Mouse (Mus musculus) hindbrain, embryonic 11.5 days (tissue): ENCODE data around the gene Zhx3. TPM values are rescaled to one million over a fixed set of nuclear protein-coding genes. Genes with fewer than 3 reads are reported as not detected.

ENCODE experiments used
- ATAC-seq: fragments of 200-750 bp; cut with Nextera tagmentation; 2 replicates; pipeline ENCODE4 v1.8.0; 2017; ENCODE audit warnings: mild to moderate bottlenecking, moderate TSS enrichment, moderate library complexity; ENCODE audit not compliant: low FRiP score
- DNase-seq: peaks from one replicate; pipeline ENCODE4 v3.0.0-alpha.2; 2015; ENCODE audit warnings: low spot score
- H3K27ac ChIP-seq: fragments of 300-500 bp; sonication (generic); 2 replicates; pipeline ENCODE4 v1.5.1; 2014; ENCODE audit warnings: mild to moderate bottlenecking, low read depth, low read length
- H3K27me3 ChIP-seq: fragments of 300-500 bp; sonication (generic); 2 replicates; pipeline ENCODE4 v1.6.1; 2014; ENCODE audit warnings: mild to moderate bottlenecking, low read length, moderate library complexity, mixed read lengths; ENCODE audit not compliant: control insufficient read depth, insufficient read depth
- H3K36me3 ChIP-seq: fragments of 300-500 bp; sonication (generic); 2 replicates; pipeline ENCODE4 v1.6.1; 2014; ENCODE audit warnings: mild to moderate bottlenecking, low read length, moderate library complexity, mixed read lengths; ENCODE audit not compliant: control insufficient read depth, insufficient read depth
- H3K4me1 ChIP-seq: fragments of 300-500 bp; sonication (generic); replicated peaks from 2 replicates; pipeline ENCODE4 v1.6.1; 2014; ENCODE audit warnings: low read length, mixed read lengths; ENCODE audit not compliant: control insufficient read depth, insufficient read depth
- H3K4me2 ChIP-seq: fragments of 300-500 bp; sonication (generic); replicated peaks from 2 replicates; pipeline ENCODE4 v1.6.1; 2014; ENCODE audit warnings: mild to moderate bottlenecking, low read depth, low read length
- H3K4me3 ChIP-seq: fragments of 300-500 bp; sonication (generic); 2 replicates; pipeline ENCODE4 v1.5.1; 2014; ENCODE audit warnings: low read depth, low read length
- H3K9ac ChIP-seq: fragments of 300-500 bp; sonication (generic); 2 replicates; pipeline ENCODE4 v1.6.1; 2014; ENCODE audit warnings: low read depth, low read length
- H3K9me3 ChIP-seq: fragments of 300-500 bp; sonication (generic); 2 replicates; pipeline ENCODE4 v1.6.1; 2016; ENCODE audit warnings: low read length; ENCODE audit not compliant: control insufficient read depth
- WGBS: fragments of 180-500 bp; shearing (Covaris S2); extraction: QIAGEN DNeasy Blood & Tissue Kit; methylation state at CpG from one replicate; pipeline ENCODE4 v1.1.7; 2014; 5-methylcytosine and 5-hydroxymethylcytosine counted together
- polyA plus RNA-seq: library from polyadenylated mRNA; unstranded; fragments of >200 nt; fragmentation: Nextera tagmentation; extraction: Ambion mirVana; gene quantifications from 2 replicates; pipeline ENCODE4 v1.2.1, GENCODE M21; 2014

The Zhx3 gene
- polyA plus RNA-seq, 1 experiment from 2014 or later, result 11.0 TPM

DNA sequence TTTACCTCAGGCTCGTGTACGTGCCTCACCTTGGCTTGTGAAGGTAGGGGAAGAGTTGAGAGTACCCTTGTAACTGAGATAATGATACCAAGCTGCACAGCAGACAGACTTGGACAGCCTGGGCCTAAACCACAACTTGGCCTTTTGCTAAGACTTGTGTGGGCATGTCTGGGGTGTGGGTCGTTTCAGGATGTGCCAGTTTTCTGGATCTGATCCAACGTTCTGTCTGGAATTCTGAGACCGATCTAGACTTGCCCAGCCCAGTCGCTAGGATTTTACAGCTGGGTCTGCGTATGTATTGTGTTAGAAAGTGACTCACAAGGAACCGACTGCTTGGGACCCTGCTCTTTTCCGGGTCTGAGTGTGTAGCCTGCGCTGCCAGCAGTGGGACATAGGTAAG is 125.7 kb downstream of the Zhx3 start:
- Histone ChIP-seq H3K27ac (no peak overlapping the region), H3K4me3 (no peak overlapping the region), H3K4me1 (no peaks in the 10 kb centered on the region), H3K4me2 (no peak overlapping the region), H3K27me3 (no peaks in the 10 kb centered on the region), H3K36me3 (peaks cover 10% of the 10 kb centered on the region; the same call in 1 of the 2 replicates), H3K9me3 (no peaks in the 10 kb centered on the region), H3K9ac (no peak overlapping the region)
- DNase-seq (no peak), ATAC-seq (no peak)
- WGBS, result 95% methylated on average over 10 of the region's 10 CpGs

DNA sequence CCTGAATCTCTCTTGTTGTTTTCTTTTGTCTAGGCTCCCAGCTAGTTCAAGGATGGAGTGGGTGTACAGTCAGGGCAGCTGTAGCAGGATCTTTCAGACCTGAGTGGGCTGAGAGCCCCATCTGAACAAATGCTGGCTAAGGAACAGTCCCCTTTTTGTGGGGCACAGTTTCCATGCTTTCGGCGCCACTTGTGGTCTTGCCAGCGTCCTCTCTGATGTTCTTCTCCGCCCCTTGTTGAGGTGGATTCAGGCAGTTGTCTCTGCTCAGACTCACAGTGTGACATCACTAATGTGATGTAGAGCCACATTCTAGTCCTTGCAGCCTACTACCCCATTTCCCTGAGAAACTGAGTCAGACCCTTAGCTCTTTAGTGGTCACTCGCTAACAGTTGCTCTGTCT is 126.2 kb downstream of the Zhx3 start:
- no peaks in the 10 kb centered on the region for H3K27me3 ChIP-seq
- H3K9me3 ChIP-seq, result no peaks in the 10 kb centered on the region
- no peak overlapping the region for H3K27ac ChIP-seq
- DNase-seq (no peak), ATAC-seq (no peak)
- no peaks in the 10 kb centered on the region for H3K4me1 ChIP-seq
- no peak overlapping the region for H3K9ac ChIP-seq
- peaks cover 9% of the 10 kb centered on the region; the same call in 1 of the 2 replicates for H3K36me3 ChIP-seq
- WGBS, result 97% methylated on average over 5 of the region's 5 CpGs
- no peak overlapping the region for H3K4me2 ChIP-seq
- no peak overlapping the region for H3K4me3 ChIP-seq

DNA sequence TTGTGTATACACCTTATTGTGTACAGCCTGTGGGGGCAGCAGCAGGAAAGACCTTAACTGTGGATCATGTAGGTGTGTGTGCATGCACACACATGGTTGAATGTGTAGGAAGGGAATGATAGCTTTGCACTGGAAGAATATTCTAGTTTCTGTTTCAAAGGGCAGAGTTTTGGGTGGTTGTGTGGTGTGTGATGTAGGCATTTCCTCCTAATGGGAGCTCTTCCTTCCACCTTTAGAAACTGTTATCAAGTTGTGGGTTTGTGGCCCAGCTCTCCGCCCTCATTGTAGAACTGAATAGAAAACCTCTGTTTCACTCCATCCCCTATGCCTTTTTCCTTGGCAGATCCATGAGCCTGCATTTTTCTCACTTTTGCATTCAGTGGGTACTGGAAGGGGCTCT is 127.3 kb downstream of the Zhx3 start:
- Histone ChIP-seq H3K27me3 (no peaks in the 10 kb centered on the region), H3K9me3 (no peaks in the 10 kb centered on the region), H3K27ac (no peak overlapping the region), H3K4me2 (no peak overlapping the region), H3K9ac (no peak overlapping the region), H3K36me3 (peaks cover 6% of the 10 kb centered on the region; the same call in 1 of the 2 replicates), H3K4me3 (no peak overlapping the region), H3K4me1 (no peaks in the 10 kb centered on the region)
- DNase-seq (no peak), ATAC-seq (no peak)
- 96% methylated on average over 1 of the region's 1 CpGs for WGBS

DNA sequence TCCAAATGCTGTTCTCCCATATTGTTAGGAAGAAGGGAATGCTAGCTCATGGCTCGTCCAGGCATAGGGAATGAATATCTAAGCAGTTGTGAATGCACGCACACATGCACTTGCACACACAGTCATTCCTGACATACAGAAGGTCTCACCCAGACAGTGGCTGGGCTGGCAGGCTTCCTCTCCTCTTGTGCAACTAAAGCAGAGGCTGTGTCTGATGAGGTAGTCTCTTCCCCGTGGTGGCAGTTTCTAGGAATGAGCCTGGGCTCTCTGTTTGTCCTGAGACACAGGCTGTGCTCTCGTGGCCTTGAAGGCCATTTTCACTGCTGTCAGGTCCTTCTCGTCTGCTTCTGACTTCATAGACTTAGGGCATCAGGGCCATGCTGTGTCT is 128.0 kb downstream of the Zhx3 start:
- H3K27ac ChIP-seq, result no peak overlapping the region
- 0 out of 2 replicates have a peak, but pooled peaks cover 2% of the 10 kb centered on the region for H3K4me1 ChIP-seq
- no peaks in the 10 kb centered on the region for H3K27me3 ChIP-seq
- H3K9me3 ChIP-seq, result no peaks in the 10 kb centered on the region
- no peak overlapping the region for H3K4me2 ChIP-seq
- WGBS, result 88% methylated on average over 5 of the region's 5 CpGs
- no peak for DNase-seq
- H3K4me3 ChIP-seq, result no peak overlapping the region
- ATAC-seq, result no peak
- H3K36me3 ChIP-seq, result peaks cover 6% of the 10 kb centered on the region; the same call in 1 of the 2 replicates
- H3K9ac ChIP-seq, result no peak overlapping the region

DNA sequence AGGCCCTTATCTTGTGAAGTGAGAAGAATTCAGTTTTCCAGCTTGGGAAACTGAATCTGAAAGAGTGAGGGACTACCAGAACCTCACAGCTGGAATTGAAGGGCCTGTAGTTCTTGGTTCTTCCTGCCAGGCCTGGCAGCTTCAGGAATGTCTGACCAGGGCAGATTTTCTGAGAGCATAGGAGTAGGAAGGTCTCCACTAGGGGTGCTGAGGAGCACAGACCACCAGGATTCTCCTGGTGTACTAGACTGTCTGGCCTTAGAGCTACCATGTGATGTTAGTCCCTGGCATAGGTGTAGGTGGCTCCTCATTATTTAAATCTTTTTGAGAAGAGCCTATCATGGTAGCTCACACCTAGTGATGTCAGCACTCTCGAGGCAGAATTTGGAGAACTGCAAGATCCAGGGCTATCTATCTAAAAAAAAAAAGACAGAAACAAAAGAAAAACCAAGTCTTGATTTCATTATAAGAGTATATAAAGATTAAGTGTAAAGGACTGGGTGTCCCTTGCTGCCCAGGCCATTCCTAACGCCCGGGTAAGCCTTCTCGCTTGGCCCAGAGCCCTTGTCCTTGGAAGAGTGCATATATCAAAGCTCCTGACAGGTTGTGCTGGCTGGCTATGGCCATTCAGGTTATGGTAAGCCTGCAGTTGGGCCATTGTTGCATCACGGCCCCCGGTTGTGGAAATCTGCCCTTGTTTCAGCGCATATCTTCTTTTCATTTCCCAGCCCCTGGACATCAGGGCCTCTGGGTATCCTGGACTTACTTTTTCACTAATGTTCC is 128.6 kb downstream of the Zhx3 start:
- 0 out of 2 replicates have a peak, but pooled peaks cover 2% of the 10 kb centered on the region for H3K4me1 ChIP-seq
- H3K27ac ChIP-seq, result no peak overlapping the region
- H3K27me3 ChIP-seq, result no peaks in the 10 kb centered on the region
- no peak overlapping the region for H3K9ac ChIP-seq
- H3K4me2 ChIP-seq, result no peak overlapping the region
- H3K4me3 ChIP-seq, result no peak overlapping the region
- peaks cover 6% of the 10 kb centered on the region; the same call in 1 of the 2 replicates for H3K36me3 ChIP-seq
- peak; percentile 49 for DNase-seq
- H3K9me3 ChIP-seq, result no peaks in the 10 kb centered on the region
- ATAC-seq, result no peak
- WGBS, result 89% methylated on average over 7 of the region's 7 CpGs

DNA sequence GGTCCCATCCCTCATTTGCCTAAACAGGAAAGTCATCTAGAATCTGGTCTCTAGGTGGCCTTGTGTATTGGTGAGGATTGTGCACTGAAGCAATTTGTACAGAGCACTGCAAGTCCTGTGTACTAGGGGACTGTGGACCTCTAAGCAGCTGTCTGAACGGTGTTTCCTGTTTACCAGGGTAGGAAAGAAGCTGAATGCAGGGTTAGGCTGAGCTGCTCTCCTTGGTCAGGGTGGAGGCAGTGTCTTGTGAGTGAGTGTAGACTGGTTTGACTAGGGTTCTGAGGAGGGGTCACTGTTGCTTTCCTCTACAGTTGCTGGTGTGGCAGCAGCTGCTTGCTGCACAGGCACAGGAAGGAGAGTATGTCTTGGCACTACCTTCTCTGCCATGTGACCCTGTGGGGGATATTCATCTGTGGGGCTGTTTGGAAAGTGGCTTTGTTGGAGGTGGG is 130.6 kb downstream of the Zhx3 start:
- 0 out of 2 replicates have a peak, but pooled peaks cover 2% of the 10 kb centered on the region for H3K4me1 ChIP-seq
- WGBS, result 80% methylated on average over 1 of the region's 1 CpGs
- no peak overlapping the region for H3K4me2 ChIP-seq
- H3K27me3 ChIP-seq, result no peaks in the 10 kb centered on the region
- H3K9ac ChIP-seq, result no peak overlapping the region
- peak overlapping the region; percentile 33; the same call in 1 of the 2 replicates for H3K27ac ChIP-seq
- ATAC-seq (no peak), DNase-seq (no peak)
- no peaks in the 10 kb centered on the region for H3K9me3 ChIP-seq
- no peaks in the 10 kb centered on the region for H3K36me3 ChIP-seq
- H3K4me3 ChIP-seq, result no peak overlapping the region

DNA sequence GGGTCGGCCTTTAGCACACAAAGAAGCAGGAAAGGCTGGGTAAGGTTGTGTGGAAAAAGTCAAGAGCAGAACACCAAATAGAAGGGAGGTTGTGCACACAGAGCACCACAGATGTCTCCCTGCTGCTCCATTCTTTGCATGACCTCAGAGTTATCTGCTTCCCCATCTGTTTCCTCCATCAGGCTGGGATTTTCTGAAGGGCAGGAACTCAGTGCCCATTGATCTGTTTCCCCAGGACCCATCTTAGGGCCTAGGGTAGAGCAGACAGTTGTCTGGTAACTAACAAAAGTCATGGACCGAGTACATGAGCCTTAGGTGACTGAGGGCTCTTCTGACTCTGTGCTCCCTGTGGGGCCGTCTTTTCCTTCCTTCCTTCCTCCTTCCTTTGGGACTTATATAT is 131.2 kb downstream of the Zhx3 start:
- no peak overlapping the region for H3K4me3 ChIP-seq
- no peak overlapping the region for H3K9ac ChIP-seq
- ATAC-seq, result no peak
- no peaks in the 10 kb centered on the region for H3K27me3 ChIP-seq
- no peaks in the 10 kb centered on the region for H3K36me3 ChIP-seq
- WGBS, result 83% methylated on average over 3 of the region's 3 CpGs
- no peak overlapping the region for H3K4me2 ChIP-seq
- DNase-seq, result no peak
- H3K4me1 ChIP-seq, result 0 out of 2 replicates have a peak, but pooled peaks cover 2% of the 10 kb centered on the region
- H3K9me3 ChIP-seq, result no peaks in the 10 kb centered on the region
- no peak overlapping the region for H3K27ac ChIP-seq

DNA sequence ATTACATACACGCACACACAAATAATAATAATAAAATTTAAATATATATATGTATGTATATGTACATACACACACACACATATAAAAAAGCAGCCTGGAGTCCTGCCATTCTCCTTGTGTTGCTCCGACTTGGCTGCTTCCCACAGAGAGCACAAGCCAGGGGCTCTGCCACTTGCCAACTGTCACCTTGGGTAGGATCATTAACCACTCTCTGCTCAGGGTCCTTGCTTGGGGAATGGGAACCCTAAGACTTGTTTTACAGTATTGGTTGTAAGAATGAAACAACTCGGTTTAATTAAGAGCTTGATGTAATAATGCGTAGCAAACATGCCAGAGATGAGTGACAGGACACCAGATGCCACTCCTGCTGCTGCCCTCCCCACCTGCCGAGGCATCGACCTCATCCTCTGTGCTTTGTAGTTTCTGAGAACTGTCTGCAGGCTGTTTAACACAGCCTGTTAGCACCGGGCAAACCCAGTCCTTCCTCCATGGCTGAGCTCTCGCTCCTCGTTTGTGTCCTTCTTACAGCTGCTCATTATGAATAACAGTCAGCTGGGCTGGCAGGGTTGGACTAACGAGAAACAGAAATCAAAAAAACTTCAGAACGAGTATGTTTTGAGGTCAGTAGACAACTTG is 132.2 kb downstream of the Zhx3 start:
- ATAC-seq (no peak), DNase-seq (no peak)
- no peak overlapping the region for H3K4me2 ChIP-seq
- H3K27ac ChIP-seq, result no peak overlapping the region
- no peaks in the 10 kb centered on the region for H3K9me3 ChIP-seq
- no peak overlapping the region for H3K4me3 ChIP-seq
- 0 out of 2 replicates have a peak, but pooled peaks cover 1% of the 10 kb centered on the region for H3K36me3 ChIP-seq
- H3K9ac ChIP-seq, result no peak overlapping the region
- 77% methylated on average over 11 of the region's 11 CpGs for WGBS
- H3K4me1 ChIP-seq, result 0 out of 2 replicates have a peak, but pooled peaks cover 2% of the 10 kb centered on the region
- no peaks in the 10 kb centered on the region for H3K27me3 ChIP-seq
